Mouse (Mus musculus) kidney, adult 2 months (tissue): ENCODE measurements around the gene Dhx58.

Experiments
- CTCF ChIP-seq: fragments of 200-500 bp; conservative IDR thresholded peaks from 2 replicates; pipeline ENCODE4 v1.5.1; 2011; ENCODE audit warnings: low read depth, mild to moderate bottlenecking, control low read depth, low read length, moderate library complexity, mixed read lengths; ENCODE audit not compliant: insufficient read depth, insufficient read length
- POLR2A ChIP-seq: fragments of 200-500 bp; IDR thresholded peaks from one replicate; pipeline ENCODE4 v1.6.1; 2011; ENCODE audit warnings: low read depth, low read length, control low read depth

- TF ChIP-seq CTCF (no peak), POLR2A (no peak)
These were observed 47.6 kb downstream of the Dhx58 start for GRCm38 (mm10) chr11:100656458-100656857.
